Mouse (Mus musculus) neural tube, embryonic 12.5 days (tissue): ENCODE measurements at regions not wholly inside any gene's neighbourhood (a gene's known extent, or its start where the extent isn't known, plus 50 kb on each side); places are given as distances from the start of the nearest gene placed in this dataset.

Experiments used
- ATAC-seq: fragments of 200-750 bp; cut with Nextera tagmentation; 2 replicates; pipeline ENCODE4 v1.8.0; 2017; ENCODE audit warnings: low read depth, mild to moderate bottlenecking, moderate TSS enrichment, moderate library complexity; ENCODE audit not compliant: low FRiP score
- H3K27ac ChIP-seq: fragments of 300-500 bp; sonication (generic); 2 replicates; pipeline ENCODE4 v1.5.1; 2016
- H3K27me3 ChIP-seq: fragments of 300-500 bp; sonication (generic); replicated peaks from 2 replicates; pipeline ENCODE4 v1.6.1; 2016; ENCODE audit warnings: mild to moderate bottlenecking
- H3K36me3 ChIP-seq: fragments of 300-500 bp; sonication (generic); 2 replicates; pipeline ENCODE4 v1.6.1; 2016; ENCODE audit warnings: mild to moderate bottlenecking
- H3K4me1 ChIP-seq: fragments of 300-500 bp; sonication (generic); 2 replicates; pipeline ENCODE4 v1.6.1; 2016
- H3K4me2 ChIP-seq: fragments of 300-500 bp; sonication (generic); replicated peaks from 2 replicates; pipeline ENCODE4 v1.6.1; 2016; ENCODE audit warnings: mild to moderate bottlenecking
- H3K4me3 ChIP-seq: fragments of 300-500 bp; sonication (generic); 2 replicates; pipeline ENCODE4 v1.5.1; 2016
- H3K9ac ChIP-seq: fragments of 300-500 bp; sonication (generic); 2 replicates; pipeline ENCODE4 v1.6.1; 2016; ENCODE audit warnings: mild to moderate bottlenecking
- H3K9me3 ChIP-seq: fragments of 300-500 bp; sonication (generic); 2 replicates; pipeline ENCODE4 v1.6.1; 2016; ENCODE audit warnings: mild to moderate bottlenecking
- WGBS: fragments of 180-500 bp; shearing (Covaris S2); methylation state at CpG from one replicate; pipeline ENCODE4 v1.1.7; 2016; 5-methylcytosine and 5-hydroxymethylcytosine counted together

DNA sequence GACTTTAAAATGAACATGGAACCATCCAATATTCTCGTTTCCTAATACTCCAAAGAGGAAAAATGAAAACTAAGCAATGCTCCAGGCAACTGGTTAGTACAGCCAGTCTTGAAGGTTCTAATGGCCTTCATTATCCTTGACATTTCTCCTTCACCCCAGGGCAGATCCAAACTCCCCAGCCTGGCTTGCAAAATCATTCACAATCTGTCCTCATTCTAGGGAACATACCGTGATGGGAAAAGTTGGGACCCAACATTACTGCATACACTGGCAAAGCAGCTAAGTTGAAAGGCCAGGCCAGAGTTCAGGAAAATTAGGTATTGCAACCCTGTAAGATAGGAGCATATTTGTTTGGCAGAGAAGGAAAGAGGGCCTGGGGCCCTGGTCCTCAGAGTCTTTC, 889.9 kb upstream of the A1bg start:
- H3K27ac ChIP-seq, result no peak overlapping the region
- no peaks in the 10 kb centered on the region for H3K4me1 ChIP-seq
- no peaks in the 10 kb centered on the region for H3K9me3 ChIP-seq
- 85% methylated on average over 2 of the region's 2 CpGs for WGBS
- H3K4me3 ChIP-seq, result no peak overlapping the region
- no peak for ATAC-seq
- no peak overlapping the region for H3K9ac ChIP-seq
- H3K27me3 ChIP-seq, result no peaks in the 10 kb centered on the region
- no peak overlapping the region for H3K4me2 ChIP-seq
- H3K36me3 ChIP-seq, result no peaks in the 10 kb centered on the region

- no peaks in the 10 kb centered on the region for H3K36me3 ChIP-seq
- H3K4me1 ChIP-seq, result no peaks in the 10 kb centered on the region
- no peak overlapping the region for H3K9ac ChIP-seq
- 64% methylated on average over 2 of the region's 2 CpGs for whole genome bisulfite sequencing
- H3K4me3 ChIP-seq, result no peak overlapping the region
- H3K27me3 ChIP-seq, result no peaks in the 10 kb centered on the region
- no peak overlapping the region for H3K27ac ChIP-seq
- no peak for ATAC-seq
- no peaks in the 10 kb centered on the region for H3K9me3 ChIP-seq
- no peak overlapping the region for H3K4me2 ChIP-seq
These were observed 882.6 kb upstream of the A1bg start for GRCm38 (mm10) chr15:61805379-61805778.

DNA sequence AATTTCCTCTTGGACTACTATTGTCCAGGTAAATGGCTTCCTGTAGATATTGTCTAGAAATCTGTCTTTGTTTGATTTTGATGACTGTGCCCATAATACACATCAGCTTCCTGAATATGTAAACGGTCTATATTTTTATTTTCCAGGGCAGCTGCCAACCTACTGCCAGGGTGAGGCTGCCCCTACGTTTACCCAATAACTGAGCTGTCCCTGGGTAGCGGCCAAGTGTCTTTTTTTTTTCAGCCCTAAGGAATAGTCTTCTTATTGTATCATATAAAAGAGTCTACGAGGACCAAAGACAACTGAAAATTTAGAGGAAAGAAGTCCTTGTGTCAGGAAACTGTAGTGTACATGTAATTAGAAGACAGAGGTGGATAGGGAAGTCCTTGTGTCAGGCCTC, 877.3 kb upstream of the A1bg start:
- no peak for ATAC-seq
- WGBS, result 82% methylated on average over 4 of the region's 4 CpGs
- H3K27me3 ChIP-seq, result no peaks in the 10 kb centered on the region

GRCm38 (mm10) chr15:61797827-61798226, 875.0 kb upstream of the A1bg start:
- H3K4me3 ChIP-seq, result no peak overlapping the region
- no peaks in the 10 kb centered on the region for H3K4me1 ChIP-seq
- no peak for ATAC-seq
- no peak overlapping the region for H3K9ac ChIP-seq
- H3K27ac ChIP-seq, result no peak overlapping the region
- no peak overlapping the region for H3K4me2 ChIP-seq
- no peaks in the 10 kb centered on the region for H3K27me3 ChIP-seq
- H3K36me3 ChIP-seq, result no peaks in the 10 kb centered on the region
- no peaks in the 10 kb centered on the region for H3K9me3 ChIP-seq
- 88% methylated on average over 1 of the region's 1 CpGs for WGBS

More for the DNA sequence above, 877.3 kb upstream of the A1bg start:
- Histone ChIP-seq H3K9me3 (no peaks in the 10 kb centered on the region), H3K27ac (no peak overlapping the region), H3K4me3 (no peak overlapping the region), H3K4me1 (no peaks in the 10 kb centered on the region), H3K9ac (no peak overlapping the region), H3K36me3 (no peaks in the 10 kb centered on the region), H3K4me2 (no peak overlapping the region)

DNA sequence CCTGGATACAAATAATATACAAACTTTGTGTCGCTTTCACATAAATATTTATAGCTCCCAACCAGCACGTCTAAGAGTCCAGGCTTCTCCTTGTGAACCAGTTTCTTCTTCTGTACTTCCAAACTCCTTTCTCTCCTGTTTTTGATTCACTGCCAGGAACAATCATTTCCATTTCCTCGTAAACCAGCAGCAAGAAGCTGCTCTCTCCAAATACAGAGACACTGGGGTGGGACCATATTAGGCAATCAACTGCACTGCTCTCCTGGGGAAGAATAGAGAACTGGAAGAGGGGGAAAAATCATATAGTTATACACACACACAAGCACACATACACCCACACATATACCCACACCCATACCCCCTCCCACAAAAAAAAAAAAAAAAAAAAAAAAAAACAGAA, 871.7 kb upstream of the A1bg start:
- no peak for ATAC-seq
- H3K9ac ChIP-seq, result no peak overlapping the region
- H3K36me3 ChIP-seq, result no peaks in the 10 kb centered on the region
- no peaks in the 10 kb centered on the region for H3K4me1 ChIP-seq
- no peaks in the 10 kb centered on the region for H3K9me3 ChIP-seq
- no peak overlapping the region for H3K4me2 ChIP-seq
- no peak overlapping the region for H3K27ac ChIP-seq
- H3K4me3 ChIP-seq, result no peak overlapping the region
- 79% methylated on average over 3 of the region's 3 CpGs for WGBS
- no peaks in the 10 kb centered on the region for H3K27me3 ChIP-seq

GRCm38 (mm10) chr15:61789847-61790562, 867.2 kb upstream of the A1bg start:
- Histone ChIP-seq H3K4me1 (no peaks in the 10 kb centered on the region), H3K4me3 (no peak overlapping the region), H3K27me3 (no peaks in the 10 kb centered on the region), H3K27ac (no peak overlapping the region), H3K36me3 (no peaks in the 10 kb centered on the region), H3K9ac (no peak overlapping the region), H3K9me3 (no peaks in the 10 kb centered on the region), H3K4me2 (no peak overlapping the region)
- no peak for ATAC-seq
- WGBS, result 61% methylated on average over 7 of the region's 7 CpGs

- no peak overlapping the region for H3K4me3 ChIP-seq
- H3K4me2 ChIP-seq, result no peak overlapping the region
- WGBS, result 90% methylated on average over 1 of the region's 1 CpGs
- no peaks in the 10 kb centered on the region for H3K9me3 ChIP-seq
- no peak overlapping the region for H3K27ac ChIP-seq
- H3K27me3 ChIP-seq, result no peaks in the 10 kb centered on the region
- H3K9ac ChIP-seq, result no peak overlapping the region
- no peaks in the 10 kb centered on the region for H3K4me1 ChIP-seq
- H3K36me3 ChIP-seq, result no peaks in the 10 kb centered on the region
- no peak for ATAC-seq
These were observed 864.2 kb upstream of the A1bg start for GRCm38 (mm10) chr15:61787046-61787445.

DNA sequence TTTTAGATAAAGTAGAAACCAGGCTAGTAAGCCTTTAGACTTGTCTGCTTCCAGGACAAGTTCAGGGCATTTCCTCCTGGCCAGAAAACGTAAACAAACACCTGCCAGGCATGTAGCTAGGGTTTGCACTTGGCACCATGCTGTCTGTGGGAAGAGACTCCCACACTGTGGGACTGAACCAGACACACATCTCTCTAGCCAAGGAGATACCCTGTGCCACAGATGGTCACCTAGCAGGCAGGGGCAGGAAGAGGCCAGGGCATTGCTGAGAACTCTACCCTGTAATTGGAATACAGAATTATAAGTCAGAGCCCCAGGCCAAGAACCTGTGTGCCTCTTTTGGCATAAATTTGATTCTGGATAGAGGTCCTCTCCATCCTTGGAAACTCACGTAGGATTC, 858.7 kb upstream of the A1bg start:
- no peak overlapping the region for H3K4me3 ChIP-seq
- no peaks in the 10 kb centered on the region for H3K36me3 ChIP-seq
- H3K27ac ChIP-seq, result no peak overlapping the region
- H3K4me1 ChIP-seq, result no peaks in the 10 kb centered on the region
- no peaks in the 10 kb centered on the region for H3K9me3 ChIP-seq
- no peaks in the 10 kb centered on the region for H3K27me3 ChIP-seq
- WGBS, result 82% methylated on average over 2 of the region's 2 CpGs
- no peak for ATAC-seq
- H3K4me2 ChIP-seq, result no peak overlapping the region
- no peak overlapping the region for H3K9ac ChIP-seq

GRCm38 (mm10) chr15:61772996-61773395, 850.2 kb upstream of the A1bg start:
- no peaks in the 10 kb centered on the region for H3K27me3 ChIP-seq
- no peaks in the 10 kb centered on the region for H3K4me1 ChIP-seq
- H3K4me2 ChIP-seq, result no peak overlapping the region
- no peak overlapping the region for H3K9ac ChIP-seq
- no peaks in the 10 kb centered on the region for H3K9me3 ChIP-seq
- 91% methylated on average over 4 of the region's 4 CpGs for WGBS
- H3K36me3 ChIP-seq, result no peaks in the 10 kb centered on the region
- no peak overlapping the region for H3K4me3 ChIP-seq
- no peak overlapping the region for H3K27ac ChIP-seq
- ATAC-seq, result no peak

- H3K4me2 ChIP-seq, result no peak overlapping the region
- ATAC-seq, result no peak
- 66% methylated on average over 14 of the region's 14 CpGs for WGBS
- H3K4me1 ChIP-seq, result no peaks in the 10 kb centered on the region
- H3K4me3 ChIP-seq, result no peak overlapping the region
- no peaks in the 10 kb centered on the region for H3K36me3 ChIP-seq
- no peak overlapping the region for H3K9ac ChIP-seq
- H3K27ac ChIP-seq, result no peak overlapping the region
- H3K27me3 ChIP-seq, result no peaks in the 10 kb centered on the region
- H3K9me3 ChIP-seq, result no peaks in the 10 kb centered on the region
These were observed 848.1 kb upstream of the A1bg start for GRCm38 (mm10) chr15:61770721-61771542.

- ATAC-seq, result no peak
- Histone ChIP-seq H3K9me3 (no peaks in the 10 kb centered on the region), H3K36me3 (no peaks in the 10 kb centered on the region)
These were observed 843.8 kb upstream of the A1bg start for GRCm38 (mm10) chr15:61766544-61767094.

DNA sequence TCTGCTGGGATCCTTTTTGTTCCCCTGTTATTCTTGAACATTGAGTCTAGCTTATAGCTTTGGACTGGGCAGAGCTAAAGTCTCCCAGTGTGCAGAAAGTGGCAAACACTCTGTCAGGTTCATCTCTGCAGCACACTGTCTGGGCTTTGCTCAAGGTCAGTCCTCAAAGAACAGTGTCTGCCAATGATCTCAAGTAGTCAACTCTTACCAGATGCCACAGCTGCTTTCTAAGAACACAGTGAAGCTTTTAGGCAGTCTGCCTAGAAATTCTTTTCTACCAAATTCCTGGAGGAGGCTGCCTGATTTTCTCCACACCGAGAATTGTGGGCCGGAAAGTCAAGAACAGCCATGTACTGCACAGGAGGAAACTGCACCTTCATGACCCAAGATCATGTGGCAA, 831.0 kb upstream of the A1bg start:
- no peak overlapping the region for H3K27ac ChIP-seq
- H3K27me3 ChIP-seq, result no peaks in the 10 kb centered on the region
- WGBS, result 91% methylated on average over 2 of the region's 2 CpGs
- H3K9me3 ChIP-seq, result no peaks in the 10 kb centered on the region
- H3K4me2 ChIP-seq, result no peak overlapping the region
- no peak overlapping the region for H3K4me3 ChIP-seq
- H3K4me1 ChIP-seq, result no peaks in the 10 kb centered on the region
- no peak for ATAC-seq
- no peak overlapping the region for H3K9ac ChIP-seq
- H3K36me3 ChIP-seq, result no peaks in the 10 kb centered on the region

More at GRCm38 (mm10) chr15:61766544-61767094, 843.8 kb upstream of the A1bg start:
- Histone ChIP-seq H3K4me3 (no peak overlapping the region), H3K27ac (no peak overlapping the region), H3K27me3 (no peaks in the 10 kb centered on the region), H3K4me1 (no peaks in the 10 kb centered on the region), H3K9ac (no peak overlapping the region), H3K4me2 (no peak overlapping the region)
- 65% methylated on average over 2 of the region's 2 CpGs for WGBS
